Mouse (Mus musculus) telencephalon, adult 2 months (tissue): ENCODE measurements around the gene Znfx1.
"Not testable (repeated sequence)": the region's sequence is repeated elsewhere in the genome, so short reads cannot be mapped to it uniquely, and the experiment has no call there.

Experiments used
- DNase-seq: peaks from one replicate; pipeline ENCODE4 v3.0.0-alpha.2; 2011; ENCODE audit warnings: low read depth, low spot score

Gene Znfx1

DNA sequence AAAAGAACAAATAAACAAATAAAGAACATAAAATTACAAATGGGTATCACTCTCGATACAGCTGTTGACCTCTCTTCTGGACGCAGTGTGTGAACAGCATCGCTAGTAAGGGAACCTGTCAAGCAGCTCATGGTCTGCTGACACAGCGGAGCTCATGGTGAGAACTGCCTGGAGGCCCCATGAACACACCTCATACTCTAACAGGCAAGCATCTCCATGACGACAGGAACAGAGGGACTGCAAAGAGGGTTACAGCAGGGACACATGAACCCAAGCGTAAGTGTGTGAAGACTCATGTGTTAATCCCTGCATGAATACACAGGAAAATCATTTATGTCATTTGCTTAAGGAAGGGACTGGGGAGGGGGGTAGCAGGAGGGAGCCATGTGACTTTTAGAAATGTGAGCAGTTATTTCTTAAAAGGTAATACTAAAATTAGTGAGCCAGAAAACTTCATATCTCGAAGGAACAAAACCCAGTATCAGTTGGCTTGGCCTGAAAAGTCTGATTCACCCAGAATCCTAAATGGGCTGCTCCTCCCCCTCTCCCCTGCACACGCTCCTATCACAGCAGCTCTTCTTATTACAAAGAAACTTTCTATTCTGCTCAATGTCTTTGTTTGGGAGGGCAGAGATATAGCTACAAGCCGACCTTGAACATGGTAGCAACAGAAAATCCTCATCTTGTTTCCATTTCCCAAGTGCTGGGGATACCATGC, 9.5 kb downstream of the Znfx1 start:
- no peak for DNase-seq

DNA sequence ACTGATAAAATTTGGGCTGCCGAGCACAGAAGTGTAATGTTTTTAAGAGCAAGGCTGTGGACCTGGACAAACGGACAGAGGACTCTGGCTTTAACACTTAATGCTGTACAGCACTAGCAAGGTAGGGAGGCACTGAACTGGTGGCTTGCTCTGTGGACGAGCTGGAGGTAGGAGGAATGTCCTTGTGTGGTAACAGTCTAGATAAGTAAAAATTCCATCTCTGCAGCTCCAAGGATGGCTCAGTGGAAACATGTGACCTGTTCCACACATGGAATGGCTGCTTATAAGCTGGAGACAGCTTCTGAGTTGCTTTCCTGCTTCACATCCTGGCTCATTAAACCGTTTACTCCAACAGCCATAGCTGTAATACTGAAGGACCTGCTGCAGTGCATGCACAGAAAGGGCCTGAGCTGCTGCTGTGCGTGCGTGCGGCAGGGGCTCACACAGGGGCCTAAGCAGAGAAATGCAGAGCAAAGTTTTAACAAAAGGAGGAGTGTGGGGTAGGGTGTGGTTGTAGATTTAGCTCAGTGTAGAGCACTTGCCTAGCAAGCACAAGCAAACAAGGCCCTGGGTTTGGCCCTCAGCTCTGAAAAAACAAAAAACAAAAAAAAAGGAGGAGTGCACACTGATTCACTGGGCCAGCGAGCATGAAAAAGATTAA, 14.0 kb downstream of the Znfx1 start:
- DNase-seq, result no peak

GRCm38 (mm10) chr2:167048223-167048622, 14.6 kb downstream of the Znfx1 start:
- DNase-seq, result no peak

- no peak for DNase-seq
Observed at GRCm38 (mm10) chr2:167043400-167044121, 19.3 kb downstream of the Znfx1 start.

DNA sequence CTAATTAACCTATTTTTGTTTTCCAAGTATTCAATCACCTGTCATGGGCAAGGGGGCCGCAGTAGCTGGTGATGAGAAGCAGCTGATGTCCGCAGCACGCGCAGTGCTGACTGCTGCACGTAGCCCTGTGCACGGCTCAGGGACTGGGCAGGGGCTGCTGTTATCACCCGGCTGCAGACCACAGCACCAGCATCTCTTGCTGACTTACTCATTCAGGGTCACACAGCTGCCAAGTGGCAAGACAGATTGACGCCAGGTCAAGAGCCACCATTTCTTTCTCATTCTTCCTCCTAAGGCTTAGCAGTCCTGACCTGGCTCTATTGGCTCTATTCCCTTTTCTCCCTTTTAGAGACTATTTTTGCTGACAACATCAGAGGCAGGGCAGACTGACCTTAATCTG, 23.4 kb downstream of the Znfx1 start:
- DNase-seq, result no peak

DNA sequence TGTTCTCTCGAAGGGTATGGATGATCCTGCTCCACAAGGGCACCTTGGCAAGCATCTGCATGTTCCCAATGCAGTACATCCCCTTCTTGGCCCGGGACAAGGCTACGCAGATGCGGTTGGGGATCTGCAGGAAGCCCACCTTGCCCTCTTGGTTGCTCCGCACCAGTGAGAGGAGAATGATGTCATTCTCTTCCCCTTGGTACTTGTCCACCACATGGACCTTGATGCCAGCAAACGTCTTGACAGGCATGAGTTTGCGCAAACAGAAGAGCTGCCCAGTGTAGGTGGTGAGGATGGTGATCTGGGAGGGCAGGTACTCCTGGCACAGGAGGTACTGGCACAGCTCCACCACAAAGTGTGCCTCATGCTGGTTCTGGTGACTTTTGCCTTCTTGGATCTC, 24.1 kb downstream of the Znfx1 start:
- no peak for DNase-seq

- no peak for DNase-seq
Observed at GRCm38 (mm10) chr2:167038297-167038696, 24.5 kb downstream of the Znfx1 start.

- no peak for DNase-seq
Observed at GRCm38 (mm10) chr2:167037710-167038109, 25.1 kb downstream of the Znfx1 start.

DNA sequence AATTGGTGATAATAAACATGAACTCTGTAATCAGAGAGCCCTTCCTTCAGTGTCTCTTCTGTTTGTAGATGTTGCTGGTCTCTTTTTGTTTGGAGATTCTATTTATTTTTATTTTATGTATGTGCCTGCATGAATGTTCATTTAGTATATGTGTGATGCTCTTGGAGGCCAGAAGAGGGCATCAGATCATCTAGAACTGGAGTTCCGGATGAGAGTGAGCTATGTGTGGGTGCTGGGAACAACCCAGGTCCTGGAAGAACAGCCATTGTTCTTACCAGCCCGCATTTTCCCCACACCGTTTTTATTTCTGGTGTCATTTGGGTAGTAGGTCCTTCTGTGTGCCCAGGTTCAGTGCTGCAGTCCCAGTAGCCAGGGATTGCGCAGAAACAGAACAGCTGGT, 32.3 kb downstream of the Znfx1 start:
- no peak for DNase-seq

GRCm38 (mm10) chr2:167028553-167028952, 34.3 kb downstream of the Znfx1 start:
- no peak for DNase-seq

DNA sequence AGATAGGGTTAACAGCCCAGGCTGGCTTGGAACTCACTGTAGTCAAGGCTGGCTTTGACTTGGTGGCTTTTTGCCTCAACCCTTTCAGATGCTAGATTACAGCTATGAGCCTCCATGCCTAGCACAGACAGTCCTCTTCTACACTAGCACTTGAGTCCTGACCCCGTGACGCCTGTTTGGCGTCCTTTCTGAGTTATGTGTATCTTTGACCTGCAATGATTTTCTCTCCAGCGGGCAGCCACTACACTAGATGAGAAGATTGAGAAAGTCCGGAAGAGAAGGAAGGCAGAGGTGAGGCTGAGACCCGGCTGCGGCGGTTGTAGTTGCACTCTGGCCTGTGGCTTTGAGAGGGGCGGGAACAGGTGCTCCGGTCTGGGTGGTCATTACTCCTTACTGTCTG, 43.4 kb downstream of the Znfx1 start:
- no peak for DNase-seq

DNA sequence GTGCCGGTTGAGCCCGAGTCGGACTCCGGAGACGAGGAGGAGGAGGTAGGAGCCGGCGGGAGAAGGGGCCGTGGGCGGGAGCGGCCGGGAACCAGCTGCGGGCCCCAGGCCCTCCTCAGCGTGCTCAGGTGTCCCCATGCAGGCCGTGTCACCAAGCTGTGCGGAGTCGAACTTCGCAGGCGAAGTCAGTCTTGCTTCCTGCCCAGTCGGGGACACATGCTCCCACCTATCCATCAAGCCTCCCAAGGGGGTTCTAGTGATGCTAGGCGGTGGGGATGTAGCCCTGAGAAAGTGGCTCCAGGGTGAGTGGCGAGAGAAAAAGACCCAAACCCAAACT, 47.5 kb downstream of the Znfx1 start:
- no peak for DNase-seq

- DNase-seq, result peak; percentile 85
Observed at GRCm38 (mm10) chr2:167014702-167015381, 48.0 kb downstream of the Znfx1 start, which contains the start of gene Ddx27. Gene Ddx27, plus strand, starts transcription at chr2:167015193.

DNA sequence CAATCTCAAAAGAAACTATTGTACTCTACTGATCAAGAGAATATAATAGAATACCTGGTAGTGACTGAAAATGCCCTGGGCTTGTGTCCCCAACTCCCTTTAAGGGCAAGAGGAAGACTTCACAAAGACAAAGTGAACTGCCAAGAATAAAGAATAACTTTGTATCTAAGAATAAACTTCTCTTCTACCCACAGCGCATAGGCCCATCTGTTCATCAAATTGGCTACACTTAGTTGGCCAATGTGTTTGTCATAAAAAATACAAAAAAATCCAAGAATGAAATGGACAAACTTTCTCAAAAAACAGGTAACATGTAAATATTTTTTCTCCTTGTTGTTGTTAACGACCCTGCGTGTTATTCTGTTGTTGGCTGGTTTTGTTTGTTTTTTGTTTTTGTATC, 52.3 kb downstream of the Znfx1 start:
- DNase-seq, result peak; percentile 36

- no peak for DNase-seq
Observed at GRCm38 (mm10) chr2:167009483-167009882, 53.3 kb downstream of the Znfx1 start.

DNA sequence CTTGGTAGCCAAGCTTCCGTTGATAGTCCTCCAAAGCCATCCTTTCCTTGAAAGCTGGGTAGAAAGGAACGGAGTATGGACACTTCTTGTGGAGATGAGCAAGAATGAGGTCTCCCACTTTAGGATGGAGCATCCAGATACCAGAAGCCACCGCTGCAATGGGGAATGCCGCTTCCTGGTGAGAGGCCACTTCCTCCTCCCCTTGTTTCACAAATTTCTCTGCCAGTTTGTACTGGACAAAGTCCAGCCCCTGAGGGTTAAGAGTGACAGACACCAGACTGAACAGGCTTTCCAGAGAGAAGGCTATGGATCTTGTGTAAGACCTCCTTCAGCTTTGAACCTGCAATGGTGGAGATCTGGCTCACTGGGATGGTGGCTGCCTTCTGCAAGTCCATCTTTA, 55.2 kb downstream of the Znfx1 start:
- not testable (repeated sequence) for DNase-seq

- no peak for DNase-seq
Observed at GRCm38 (mm10) chr2:167007001-167007491, 55.8 kb downstream of the Znfx1 start.

GRCm38 (mm10) chr2:167006355-167006754, 56.5 kb downstream of the Znfx1 start:
- no peak for DNase-seq

DNA sequence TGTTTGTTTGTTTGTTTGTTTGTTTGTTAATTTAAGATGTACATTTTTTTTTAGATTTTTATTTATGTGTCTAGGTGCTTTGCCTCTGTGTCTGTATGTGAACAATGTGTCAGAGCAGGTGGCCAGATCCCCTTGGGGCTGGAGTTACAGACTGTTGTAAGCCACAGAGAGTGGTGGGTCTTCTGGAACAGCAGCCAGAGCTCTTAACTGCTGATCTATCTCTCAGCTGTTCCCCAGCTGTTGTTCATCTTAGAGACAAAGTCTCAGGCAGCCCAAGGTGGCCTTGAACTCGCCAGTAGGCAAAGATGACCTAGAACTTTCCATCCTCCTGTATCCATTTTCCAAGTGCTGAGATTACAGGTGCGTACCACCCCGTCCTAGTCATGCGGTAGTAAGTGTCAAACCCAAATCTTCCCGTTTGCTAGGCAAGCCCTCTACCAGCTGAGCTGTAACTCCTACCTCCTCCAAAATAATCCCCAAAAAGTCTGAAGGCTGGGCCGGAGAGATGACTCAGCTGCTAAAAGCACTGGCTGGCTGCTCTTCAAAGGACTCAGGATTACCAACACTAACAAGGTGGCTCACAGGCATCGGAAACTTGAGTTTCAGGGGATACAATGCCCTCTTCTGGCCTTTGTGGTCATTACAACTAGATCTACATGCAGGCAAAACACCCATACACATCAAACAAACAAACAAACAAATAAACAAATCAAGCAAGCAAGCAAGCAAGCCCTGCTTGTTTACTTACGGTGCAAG, 58.5 kb downstream of the Znfx1 start:
- DNase-seq, result peak; percentile 84

GRCm38 (mm10) chr2:167001486-167001885, 61.3 kb downstream of the Znfx1 start:
- no peak for DNase-seq

DNA sequence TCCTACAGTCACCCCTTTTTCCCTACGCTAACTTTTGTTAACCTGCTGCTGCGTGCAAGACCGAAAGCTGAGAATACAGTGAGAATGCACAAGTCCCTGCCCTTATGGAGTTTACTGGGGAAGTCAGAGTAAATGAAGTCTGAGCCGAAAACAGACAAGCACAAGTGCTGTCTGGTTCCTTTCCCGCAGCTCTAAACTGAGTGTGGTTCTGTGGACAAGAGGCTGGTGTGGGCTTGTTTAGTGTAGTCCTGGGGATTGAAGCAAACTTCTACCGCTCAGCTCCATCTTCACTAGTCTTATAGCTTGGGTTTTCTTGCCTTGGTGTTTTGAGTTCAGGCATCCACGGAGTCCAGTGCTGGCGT, 66.3 kb downstream of the Znfx1 start:
- DNase-seq, result no peak
